Mouse (Mus musculus) cerebellum, adult 9-11 months (tissue): ENCODE results near the gene Ptger3.

Source experiments
- DNase-seq: peaks from one replicate; pipeline ENCODE4 v3.0.0; 2022

The Ptger3 gene

GRCm38 (mm10) chr3:157566725-157567565 lies at the start of gene Ptger3:
TSS of gene Ptger3 (plus strand) at chr3:157566892.
- DNase-seq = no peak

- no peak for DNase-seq
Measured at GRCm38 (mm10) chr3:157517992-157518391, 48.7 kb upstream of the Ptger3 start.

- peak; percentile 51 for DNase-seq
Measured at GRCm38 (mm10) chr3:157520433-157520832, 46.3 kb upstream of the Ptger3 start.

- DNase-seq = no peak
Measured at GRCm38 (mm10) chr3:157523834-157524233, 42.9 kb upstream of the Ptger3 start.

GRCm38 (mm10) chr3:157531585-157531984 lies 35.1 kb upstream of the Ptger3 start:
- no peak for DNase-seq

- DNase-seq = peak; percentile 94
Measured at GRCm38 (mm10) chr3:157533964-157534785, 32.5 kb upstream of the Ptger3 start, which contains the start of gene Zranb2. TSS of gene Zranb2 (plus strand) at chr3:157534160.

- DNase-seq = no peak
Measured at GRCm38 (mm10) chr3:157534786-157535415, 31.8 kb upstream of the Ptger3 start.

GRCm38 (mm10) chr3:157549323-157549722 lies 17.4 kb upstream of the Ptger3 start:
- DNase-seq = no peak

GRCm38 (mm10) chr3:157549758-157550600 lies 16.7 kb upstream of the Ptger3 start:
- DNase-seq = no peak

GRCm38 (mm10) chr3:157565196-157565595 lies 1.5 kb upstream of the Ptger3 start:
- no peak for DNase-seq

GRCm38 (mm10) chr3:157567566-157568132 lies 957 bp downstream of the Ptger3 start:
- DNase-seq = no peak

- no peak for DNase-seq
Measured at GRCm38 (mm10) chr3:157572011-157572410, 5.3 kb downstream of the Ptger3 start.

GRCm38 (mm10) chr3:157575441-157576342 lies 9.0 kb downstream of the Ptger3 start:
- DNase-seq = no peak

- no peak for DNase-seq
Measured at GRCm38 (mm10) chr3:157576343-157576722, 9.6 kb downstream of the Ptger3 start.

- DNase-seq = no peak
Measured at GRCm38 (mm10) chr3:157576862-157577261, 10.2 kb downstream of the Ptger3 start.

- no peak for DNase-seq
Measured at GRCm38 (mm10) chr3:157578469-157579170, 11.9 kb downstream of the Ptger3 start.

- DNase-seq = no peak
Measured at GRCm38 (mm10) chr3:157579376-157579775, 12.7 kb downstream of the Ptger3 start.

GRCm38 (mm10) chr3:157580299-157580698 lies 13.6 kb downstream of the Ptger3 start:
- DNase-seq = no peak

- no peak for DNase-seq
Measured at GRCm38 (mm10) chr3:157581755-157582154, 15.1 kb downstream of the Ptger3 start.
